Mouse (Mus musculus): Measurements from ENCODE around the gene Fam78b. TPM values are rescaled to one million over a fixed set of nuclear protein-coding genes. Genes with fewer than 3 reads are reported as not detected.

The Fam78b gene
- polyA plus RNA-seq, 1 experiment from 2014 or later: 2.4 TPM

GRCm38 (mm10) chr1:167105916-167106315, 104.7 kb downstream of the Fam78b start:
- 93% methylated on average over 4 of the region's 4 CpGs for WGBS
- Histone ChIP-seq H3K4me3 (no peak overlapping the region), H3K27me3 (replicated peaks; ENCODE audit: low read depth, poor library complexity, severe bottlenecking) (no peaks in the 10 kb centered on the region), H3K36me3 (replicated peaks) (no peaks in the 10 kb centered on the region), H3K9me3 (peaks cover 7% of the 10 kb centered on the region; the same call in 1 of the 2 replicates), H3K27ac (replicated peaks) (no peak overlapping the region), H3K4me1 (peaks cover 7% of the 10 kb centered on the region; the same call in 1 of the 2 replicates)
- DNase-seq (ENCODE audit: low spot score): no peak

GRCm38 (mm10) chr1:167108973-167109509, 107.8 kb downstream of the Fam78b start:
- no peak overlapping the region for H3K27ac ChIP-seq (replicated peaks)
- DNase-seq (ENCODE audit: low spot score): no peak
- H3K9me3 ChIP-seq: peaks cover 7% of the 10 kb centered on the region; the same call in 1 of the 2 replicates
- 86% methylated on average over 8 of the region's 8 CpGs for WGBS
- no peaks in the 10 kb centered on the region for H3K36me3 ChIP-seq (replicated peaks)
- H3K4me3 ChIP-seq: no peak overlapping the region
- H3K27me3 ChIP-seq (replicated peaks; ENCODE audit: low read depth, poor library complexity, severe bottlenecking): no peaks in the 10 kb centered on the region
- H3K4me1 ChIP-seq: peaks cover 7% of the 10 kb centered on the region; the same call in 1 of the 2 replicates

- Histone ChIP-seq H3K27ac (replicated peaks) (no peak overlapping the region), H3K4me3 (no peak overlapping the region), H3K4me1 (no peaks in the 10 kb centered on the region), H3K36me3 (replicated peaks) (no peaks in the 10 kb centered on the region), H3K9me3 (no peaks in the 10 kb centered on the region), H3K27me3 (replicated peaks; ENCODE audit: low read depth, poor library complexity, severe bottlenecking) (no peaks in the 10 kb centered on the region)
- 77% methylated on average over 4 of the region's 4 CpGs for WGBS
- DNase-seq (ENCODE audit: low spot score): no peak
Measured at GRCm38 (mm10) chr1:167114363-167115050, 113.3 kb downstream of the Fam78b start.

GRCm38 (mm10) chr1:167115121-167115520, 113.9 kb downstream of the Fam78b start:
- Histone ChIP-seq H3K4me1 (no peaks in the 10 kb centered on the region), H3K9me3 (no peaks in the 10 kb centered on the region), H3K36me3 (replicated peaks) (no peaks in the 10 kb centered on the region), H3K27ac (replicated peaks) (no peak overlapping the region), H3K27me3 (replicated peaks; ENCODE audit: low read depth, poor library complexity, severe bottlenecking) (no peaks in the 10 kb centered on the region), H3K4me3 (no peak overlapping the region)
- no peak for DNase-seq (ENCODE audit: low spot score)
- WGBS: 43% methylated on average over 4 of the region's 4 CpGs

- Histone ChIP-seq H3K4me3 (no peak overlapping the region), H3K27me3 (replicated peaks; ENCODE audit: low read depth, poor library complexity, severe bottlenecking) (no peaks in the 10 kb centered on the region), H3K9me3 (no peaks in the 10 kb centered on the region), H3K4me1 (no peaks in the 10 kb centered on the region), H3K27ac (replicated peaks) (no peak overlapping the region), H3K36me3 (replicated peaks) (no peaks in the 10 kb centered on the region)
- WGBS: 86% methylated on average over 3 of the region's 3 CpGs
- no peak for DNase-seq (ENCODE audit: low spot score)
Measured at GRCm38 (mm10) chr1:167116733-167117132, 115.5 kb downstream of the Fam78b start.

- no peak for DNase-seq (ENCODE audit: low spot score)
- Histone ChIP-seq H3K27me3 (replicated peaks; ENCODE audit: low read depth, poor library complexity, severe bottlenecking) (no peaks in the 10 kb centered on the region), H3K27ac (replicated peaks) (no peak overlapping the region), H3K9me3 (no peaks in the 10 kb centered on the region), H3K4me1 (no peaks in the 10 kb centered on the region), H3K36me3 (replicated peaks) (no peaks in the 10 kb centered on the region), H3K4me3 (no peak overlapping the region)
- WGBS: 82% methylated on average over 7 of the region's 7 CpGs
Measured at GRCm38 (mm10) chr1:167118971-167119370, 117.8 kb downstream of the Fam78b start.

GRCm38 (mm10) chr1:167119439-167119838, 118.2 kb downstream of the Fam78b start:
- Histone ChIP-seq H3K27me3 (replicated peaks; ENCODE audit: low read depth, poor library complexity, severe bottlenecking) (no peaks in the 10 kb centered on the region), H3K36me3 (replicated peaks) (no peaks in the 10 kb centered on the region), H3K27ac (replicated peaks) (no peak overlapping the region), H3K9me3 (no peaks in the 10 kb centered on the region), H3K4me3 (no peak overlapping the region), H3K4me1 (no peaks in the 10 kb centered on the region)
- 78% methylated on average over 8 of the region's 8 CpGs for WGBS
- DNase-seq (ENCODE audit: low spot score): no peak

- 94% methylated on average over 2 of the region's 2 CpGs for whole genome bisulfite sequencing
Measured at GRCm38 (mm10) chr1:167122436-167122835, 121.2 kb downstream of the Fam78b start.

GRCm38 (mm10) chr1:167123551-167123950, 122.3 kb downstream of the Fam78b start:
- no peaks in the 10 kb centered on the region for H3K9me3 ChIP-seq
- peak; percentile 51 for DNase-seq (ENCODE audit: low spot score)

More at GRCm38 (mm10) chr1:167122436-167122835, 121.2 kb downstream of the Fam78b start:
- no peaks in the 10 kb centered on the region for H3K9me3 ChIP-seq
- H3K36me3 ChIP-seq (replicated peaks): no peaks in the 10 kb centered on the region
- H3K4me1 ChIP-seq: no peaks in the 10 kb centered on the region
- H3K27ac ChIP-seq (replicated peaks): no peak overlapping the region
- no peaks in the 10 kb centered on the region for H3K27me3 ChIP-seq (replicated peaks; ENCODE audit: low read depth, poor library complexity, severe bottlenecking)
- H3K4me3 ChIP-seq: no peak overlapping the region
- DNase-seq (ENCODE audit: low spot score): no peak

GRCm38 (mm10) chr1:167125870-167126269, 124.7 kb downstream of the Fam78b start:
- no peak overlapping the region for H3K27ac ChIP-seq (replicated peaks)
- H3K4me3 ChIP-seq: no peak overlapping the region
- WGBS: 86% methylated on average over 3 of the region's 3 CpGs
- no peaks in the 10 kb centered on the region for H3K9me3 ChIP-seq
- no peaks in the 10 kb centered on the region for H3K27me3 ChIP-seq (replicated peaks; ENCODE audit: low read depth, poor library complexity, severe bottlenecking)
- no peak for DNase-seq (ENCODE audit: low spot score)
- no peaks in the 10 kb centered on the region for H3K4me1 ChIP-seq
- no peaks in the 10 kb centered on the region for H3K36me3 ChIP-seq (replicated peaks)

More at GRCm38 (mm10) chr1:167123551-167123950, 122.3 kb downstream of the Fam78b start:
- Histone ChIP-seq H3K36me3 (replicated peaks) (no peaks in the 10 kb centered on the region), H3K27me3 (replicated peaks; ENCODE audit: low read depth, poor library complexity, severe bottlenecking) (no peaks in the 10 kb centered on the region), H3K4me3 (no peak overlapping the region), H3K27ac (replicated peaks) (no peak overlapping the region), H3K4me1 (no peaks in the 10 kb centered on the region)

- Histone ChIP-seq H3K36me3 (replicated peaks) (no peaks in the 10 kb centered on the region), H3K27ac (replicated peaks) (no peak overlapping the region), H3K4me3 (no peak overlapping the region), H3K4me1 (no peaks in the 10 kb centered on the region), H3K27me3 (replicated peaks; ENCODE audit: low read depth, poor library complexity, severe bottlenecking) (no peaks in the 10 kb centered on the region), H3K9me3 (no peaks in the 10 kb centered on the region)
- DNase-seq (ENCODE audit: low spot score): no peak
- WGBS: 68% methylated on average over 4 of the region's 4 CpGs
Measured at GRCm38 (mm10) chr1:167126292-167126691, 125.1 kb downstream of the Fam78b start.

- 86% methylated on average over 5 of the region's 5 CpGs for WGBS
- H3K36me3 ChIP-seq (replicated peaks): no peaks in the 10 kb centered on the region
- no peak overlapping the region for H3K4me3 ChIP-seq
- DNase-seq (ENCODE audit: low spot score): no peak
- no peaks in the 10 kb centered on the region for H3K9me3 ChIP-seq
- H3K27ac ChIP-seq (replicated peaks): no peak overlapping the region
- H3K4me1 ChIP-seq: peaks cover 3% of the 10 kb centered on the region; the same call in 1 of the 2 replicates
- no peaks in the 10 kb centered on the region for H3K27me3 ChIP-seq (replicated peaks; ENCODE audit: low read depth, poor library complexity, severe bottlenecking)
Measured at GRCm38 (mm10) chr1:167135748-167136147, 134.5 kb downstream of the Fam78b start.
